Mouse (Mus musculus) MEL (cell line): ENCODE results near the gene Cep135. TPM values are rescaled to one million over a fixed set of nuclear protein-coding genes. Genes with fewer than 3 reads are reported as not detected.
A peak's percentile ranks its signal among the peaks of the same experiment; 100 is the strongest.

Experiments used
- DNase-seq: peaks from one replicate; pipeline ENCODE4 v3.0.0; 2011; ENCODE audit warnings: low read depth, low spot score
- H3K27ac ChIP-seq: 2 replicates; pipeline ENCODE4 v1.5.1; 2012; ENCODE audit warnings: low read depth, mild to moderate bottlenecking, control low read depth, low read length, moderate library complexity; ENCODE audit not compliant: control insufficient read depth
- H3K27me3 ChIP-seq, 2 experiments: fragments of 150-350 bp in 1 of 2; sonication (generic) in 1 of 2; 2 replicates each; pipeline ENCODE4 v1.6.1; 2012; ENCODE audit warnings: low read length in 2 of 2, mild to moderate bottlenecking in 2 of 2, improper control_type of control experiment in 1 of 2, moderate library complexity in 1 of 2; ENCODE audit not compliant: insufficient read depth in 2 of 2, control insufficient read depth in 1 of 2
- H3K36me3 ChIP-seq, 2 experiments: 2 replicates each; pipeline ENCODE4 v1.6.1; 2012 to 2014; ENCODE audit warnings: low read length in 2 of 2, improper control_type of control experiment in 1 of 2, inconsistent platforms in 1 of 2, mild to moderate bottlenecking in 1 of 2; ENCODE audit not compliant: insufficient read depth in 2 of 2, control insufficient read depth in 1 of 2
- H3K4me1 ChIP-seq, 2 experiments: fragments of 150-350 bp in 1 of 2; sonication (generic) in 1 of 2; 2 replicates each; pipeline ENCODE4 v1.6.1; 2012; ENCODE audit warnings: low read length in 2 of 2, improper control_type of control experiment in 1 of 2, mild to moderate bottlenecking in 1 of 2; ENCODE audit not compliant: insufficient read depth in 2 of 2, control insufficient read depth in 1 of 2
- H3K4me3 ChIP-seq, 2 experiments: fragments of 150-350 bp in 1 of 2; sonication (generic) in 1 of 2; 2 replicates each; pipeline ENCODE4 v1.5.1; 2012; ENCODE audit warnings: low read depth in 2 of 2, low read length in 2 of 2, mild to moderate bottlenecking in 2 of 2, moderate library complexity in 2 of 2, control low read depth in 1 of 2, improper control_type of control experiment in 1 of 2; ENCODE audit not compliant: control insufficient read depth in 1 of 2, insufficient read depth in 1 of 2
- H3K79me2 ChIP-seq: 2 replicates; pipeline ENCODE4 v1.6.1; 2012; ENCODE audit warnings: mild to moderate bottlenecking, low read length, moderate library complexity; ENCODE audit not compliant: control insufficient read depth, poor library complexity, insufficient read depth
- H3K9ac ChIP-seq: 2 replicates; pipeline ENCODE4 v1.6.1; 2012; ENCODE audit warnings: low read depth, mild to moderate bottlenecking, control low read depth, low read length, moderate library complexity; ENCODE audit not compliant: control insufficient read depth, poor library complexity, severe bottlenecking
- H3K9me3 ChIP-seq: fragments of 150-350 bp; sonication (generic); replicated peaks from 2 replicates; pipeline ENCODE4 v1.6.1; 2012; ENCODE audit warnings: mild to moderate bottlenecking, low read length, improper control_type of control experiment, moderate library complexity; ENCODE audit not compliant: insufficient read depth
- BHLHE40 ChIP-seq: IDR thresholded peaks from 2 replicates; pipeline ENCODE4 v1.6.1; 2012; ENCODE audit warnings: low read depth, mild to moderate bottlenecking, inconsistent platforms, low read length, improper control_type of control experiment, borderline replicate concordance
- E2F4 ChIP-seq: IDR thresholded peaks from 2 replicates; pipeline ENCODE4 v1.6.1; 2011; ENCODE audit warnings: low read depth, low read length, improper control_type of control experiment, borderline replicate concordance
- EP300 ChIP-seq, 2 experiments: IDR thresholded peaks; 2 replicates each; pipeline ENCODE4 v1.6.1; 2011; ENCODE audit warnings: improper control_type of control experiment in 2 of 2, low read length in 2 of 2, low read depth in 1 of 2, mild to moderate bottlenecking in 1 of 2
- GATA1 ChIP-seq: IDR thresholded peaks from 2 replicates; pipeline ENCODE4 v1.6.1; 2011; ENCODE audit warnings: low read depth, low read length, improper control_type of control experiment
- MXI1 ChIP-seq: IDR thresholded peaks from 2 replicates; pipeline ENCODE4 v1.6.1; 2011; ENCODE audit warnings: mild to moderate bottlenecking, low read depth, low read length, improper control_type of control experiment
- MYB ChIP-seq: IDR thresholded peaks from 2 replicates; pipeline ENCODE4 v1.6.1; 2011; ENCODE audit warnings: mild to moderate bottlenecking, low read depth, low read length, improper control_type of control experiment
- NELFE ChIP-seq: IDR thresholded peaks from 2 replicates; pipeline ENCODE4 v1.6.1; 2011; ENCODE audit warnings: low read depth, low read length, improper control_type of control experiment
- POLR2A ChIP-seq, 2 experiments: IDR thresholded peaks; 2 replicates each; pipeline ENCODE4 v1.6.1; 2011 to 2012; ENCODE audit warnings: low read length in 2 of 2, mild to moderate bottlenecking in 2 of 2, control low read depth in 1 of 2, improper control_type of control experiment in 1 of 2, low read depth in 1 of 2, moderate library complexity in 1 of 2; ENCODE audit not compliant: control insufficient read depth in 1 of 2, insufficient read depth in 1 of 2, poor library complexity in 1 of 2
- POLR2AphosphoS2 ChIP-seq: IDR thresholded peaks from 2 replicates; pipeline ENCODE4 v1.6.1; 2011; ENCODE audit warnings: low read length, improper control_type of control experiment
- POLR2AphosphoS5 ChIP-seq: IDR thresholded peaks from 2 replicates; pipeline ENCODE4 v1.6.1; 2012; ENCODE audit warnings: low read depth, borderline replicate concordance, mild to moderate bottlenecking, inconsistent platforms, low read length, moderate library complexity, mixed read lengths
- RCOR1 ChIP-seq: IDR thresholded peaks from 2 replicates; pipeline ENCODE4 v1.6.1; 2012; ENCODE audit warnings: low read depth, mild to moderate bottlenecking, inconsistent platforms, low read length, improper control_type of control experiment
- TAL1 ChIP-seq: IDR thresholded peaks from 2 replicates; pipeline ENCODE4 v1.6.1; 2012; ENCODE audit warnings: mild to moderate bottlenecking, inconsistent platforms, low read length, moderate library complexity, mixed read lengths
- TBP ChIP-seq: IDR thresholded peaks from 2 replicates; pipeline ENCODE4 v1.8.0; 2011; ENCODE audit warnings: low read depth, low read length, improper control_type of control experiment
- polyA plus RNA-seq, 2 experiments: library from polyadenylated mRNA; stranded (reverse) in 1 of 2; unstranded in 1 of 2; fragments of >175 nt in 1 of 2; fragments of >200 nt in 1 of 2; gene quantifications; 2 replicates each; pipeline versions ENCODE4 v1.2.1 to v1.2.4; 2012; ENCODE audit warnings: low replicate concordance in 2 of 2, low read depth in 1 of 2; ENCODE audit not compliant: insufficient read length in 2 of 2, insufficient read depth in 1 of 2, missing spikeins in 1 of 2
- total RNA-seq: library from RNA; depleted of rRNA; stranded (reverse); fragments of 300-350 nt; gene quantifications from 2 replicates; pipeline ENCODE4 v1.2.3, GENCODE M21; 2012

The Cep135 gene
- total and polyA plus RNA-seq, 3 experiments: 9.2 to 9.3 TPM; not detected in 1

- peaks cover 0 to 18% of the 10 kb centered on the region in 2 experiments; a peak in 2 of 4 replicates for H3K36me3 ChIP-seq
- no peaks in the 10 kb centered on the region for H3K27me3 ChIP-seq
- peak; percentile 70 for DNase-seq
Measured at GRCm38 (mm10) chr5:76674022-76674653, 85.6 kb downstream of the Cep135 start.

GRCm38 (mm10) chr5:76675369-76675768 is 86.9 kb downstream of the Cep135 start:
- Histone ChIP-seq H3K4me1 (peaks cover 9 to 20% of the 10 kb centered on the region in 2 experiments; a peak in 3 of 4 replicates), H3K27ac (peak overlapping the region; percentile 8; the same call in 1 of the 2 replicates)
- peak; percentile 64 for DNase-seq
- TF ChIP-seq EP300 (IDR thresholded peaks at IDR 0.05; ENCODE audit: low read depth in 1 of 2, low read length in 2 of 2): peak in 1 of 2 experiments; percentile 59; a peak in 2 of 4 replicates
- peak; percentile 59; the same call in 1 of the 2 replicates for TF ChIP-seq MXI1
- peak; percentile 67 for TF ChIP-seq GATA1
- 0 out of 2 replicates have a peak, but pooled peaks have one; percentile 19 for TF ChIP-seq BHLHE40
- TF ChIP-seq POLR2AphosphoS2: no peak
- TF ChIP-seq TBP: no peak
- TF ChIP-seq, all 39 proteins: peak for 4
- Histone ChIP-seq H3K27me3 (no peaks in the 10 kb centered on the region), H3K79me2 (no peaks in the 10 kb centered on the region), H3K4me3 (no peak overlapping the region), H3K36me3 (peaks cover 0 to 18% of the 10 kb centered on the region in 2 experiments; a peak in 2 of 4 replicates), H3K9me3 (no peaks in the 10 kb centered on the region), H3K9ac (no peak overlapping the region)

More at GRCm38 (mm10) chr5:76674022-76674653, 85.6 kb downstream of the Cep135 start:
- H3K79me2 ChIP-seq: no peaks in the 10 kb centered on the region
- TF ChIP-seq TBP (peak; percentile 76; the same call in 1 of the 2 replicates), TAL1 (peak; percentile 33), RCOR1 (peak; percentile 76), GATA1 (0 out of 2 replicates have a peak, but pooled peaks have one; percentile 36), POLR2AphosphoS5 (no peak), POLR2A (IDR thresholded peaks at IDR 0.05; ENCODE audit: control insufficient read depth in 1 of 2, insufficient read depth in 1 of 2, low read depth in 1 of 2, low read length in 2 of 2, poor library complexity in 1 of 2) (no peak), EP300 (IDR thresholded peaks at IDR 0.05; ENCODE audit: low read depth in 1 of 2, low read length in 2 of 2) (peak; percentile 16 to 26; a peak in 2 of 4 replicates)
- no peak overlapping the region for H3K4me3 ChIP-seq
- no peaks in the 10 kb centered on the region for H3K9me3 ChIP-seq
- H3K9ac ChIP-seq: no peak overlapping the region
- peaks cover 9 to 20% of the 10 kb centered on the region in 2 experiments; a peak in 3 of 4 replicates for H3K4me1 ChIP-seq
- peak overlapping the region; percentile 2; the same call in 1 of the 2 replicates for H3K27ac ChIP-seq

GRCm38 (mm10) chr5:76680959-76681358 is 92.5 kb downstream of the Cep135 start:
- Histone ChIP-seq H3K79me2 (no peaks in the 10 kb centered on the region), H3K36me3 (peaks cover 0 to 18% of the 10 kb centered on the region in 2 experiments; a peak in 2 of 4 replicates), H3K27ac (no peak overlapping the region), H3K27me3 (no peaks in the 10 kb centered on the region), H3K4me3 (no peak overlapping the region), H3K9me3 (no peaks in the 10 kb centered on the region), H3K9ac (no peak overlapping the region), H3K4me1 (peaks cover 15 to 16% of the 10 kb centered on the region in 2 experiments)
- TF ChIP-seq MYB: no peak
- TF ChIP-seq E2F4: no peak
- TF ChIP-seq NELFE: no peak
- DNase-seq: no peak
